Mouse (Mus musculus): Measurements from ENCODE around the gene Ndc80.
"Not testable (repeated sequence)": the region's sequence is repeated elsewhere in the genome, so short reads cannot be mapped to it uniquely, and the experiment has no call there.

Gene Ndc80

GRCm38 (mm10) chr17:71477481-71477880 is 49.2 kb downstream of the Ndc80 start:
- no peak for DNase-seq (ENCODE audit: low spot score in 2 of 2)

- DNase-seq (ENCODE audit: low spot score in 2 of 2), result no peak
These were observed 50.2 kb downstream of the Ndc80 start for GRCm38 (mm10) chr17:71476346-71477020.

- peak in 1 of 2 experiments; percentile 69 for DNase-seq (ENCODE audit: low spot score in 2 of 2)
These were observed 51.0 kb downstream of the Ndc80 start for GRCm38 (mm10) chr17:71475705-71476089.

- DNase-seq (ENCODE audit: low spot score in 2 of 2), result peak; percentile 92 to 94
These were observed 51.6 kb downstream of the Ndc80 start, which contains the start of gene Smchd1 for GRCm38 (mm10) chr17:71474762-71475704. Gene Smchd1 (minus strand): TSS chr17:71475343.

GRCm38 (mm10) chr17:71474128-71474527 is 52.5 kb downstream of the Ndc80 start:
- no peak for DNase-seq (ENCODE audit: low spot score in 2 of 2)

- DNase-seq (ENCODE audit: low spot score in 2 of 2), result no peak
These were observed 55.4 kb downstream of the Ndc80 start for GRCm38 (mm10) chr17:71471261-71471660.

GRCm38 (mm10) chr17:71460312-71460711 is 66.3 kb downstream of the Ndc80 start:
- no peak for DNase-seq (ENCODE audit: low spot score in 2 of 2)

GRCm38 (mm10) chr17:71459818-71460217 is 66.8 kb downstream of the Ndc80 start, which contains the start of gene Gm4707:
Gene Gm4707 (minus strand): TSS chr17:71459918.
- DNase-seq (ENCODE audit: low spot score in 2 of 2), result no peak

GRCm38 (mm10) chr17:71457361-71457760 is 69.3 kb downstream of the Ndc80 start:
- not testable (repeated sequence) for DNase-seq (ENCODE audit: low spot score in 2 of 2)

All from urinary bladder, postnatal 4 days (tissue).